Mouse (Mus musculus) yolk sac, embryonic 10.5 days (tissue): ENCODE measurements around the gene Ccdc86.
A peak's percentile ranks its signal among the peaks of the same experiment; 100 is the strongest.

Experiments used
- DNase-seq: peaks from one replicate; pipeline ENCODE4 v3.0.0-alpha.2; 2017; ENCODE audit warnings: low spot score

Gene Ccdc86

DNA sequence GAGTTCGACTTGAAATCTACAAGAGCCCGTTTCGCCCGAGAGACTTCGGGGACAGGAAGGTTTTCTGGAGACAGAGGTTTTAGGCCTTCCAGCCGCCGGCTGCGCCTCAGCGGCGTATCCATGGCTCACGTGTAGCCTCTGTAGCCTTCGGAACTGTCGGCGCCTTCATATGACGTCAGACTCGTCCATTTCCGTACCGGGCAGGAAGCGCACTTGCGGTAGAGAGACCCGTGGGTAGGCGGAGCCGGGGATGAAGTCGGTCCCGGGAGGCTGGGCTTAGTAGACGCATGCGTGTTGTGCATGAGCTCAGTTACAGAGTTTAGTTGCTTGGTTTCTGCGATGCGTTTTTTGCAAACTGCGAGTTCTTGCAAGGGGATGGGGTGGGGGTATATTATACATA, at the start of gene Ccdc86:
Ccdc86 (minus strand) TSS at position 155 of the 400 bp plus-strand sequence.
- DNase-seq = peak; percentile 95

DNA sequence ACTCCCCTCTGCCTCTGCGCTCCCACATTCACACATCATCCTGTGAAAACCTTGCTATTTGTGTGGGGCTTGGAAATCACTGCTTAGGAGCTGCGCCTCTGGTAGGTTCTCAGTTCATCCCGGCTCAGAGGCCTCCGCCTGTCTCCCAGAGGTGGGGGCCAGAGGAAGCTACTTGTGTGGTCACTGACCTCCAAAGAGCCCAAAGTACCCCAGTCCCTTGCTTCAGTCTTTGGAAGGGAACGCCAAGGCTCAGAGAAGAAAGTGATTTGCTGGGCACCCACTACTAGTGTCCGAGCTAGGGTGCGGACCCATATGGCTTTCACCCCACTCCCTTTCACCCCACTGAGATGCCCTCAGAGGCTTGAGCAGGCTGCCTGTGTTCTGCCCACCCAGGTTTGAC, 44.1 kb upstream of the Ccdc86 start, which contains the start of gene Ms4a15:
Ms4a15 (minus strand) TSS at position 101 of the 400 bp plus-strand sequence.
- DNase-seq = no peak

DNA sequence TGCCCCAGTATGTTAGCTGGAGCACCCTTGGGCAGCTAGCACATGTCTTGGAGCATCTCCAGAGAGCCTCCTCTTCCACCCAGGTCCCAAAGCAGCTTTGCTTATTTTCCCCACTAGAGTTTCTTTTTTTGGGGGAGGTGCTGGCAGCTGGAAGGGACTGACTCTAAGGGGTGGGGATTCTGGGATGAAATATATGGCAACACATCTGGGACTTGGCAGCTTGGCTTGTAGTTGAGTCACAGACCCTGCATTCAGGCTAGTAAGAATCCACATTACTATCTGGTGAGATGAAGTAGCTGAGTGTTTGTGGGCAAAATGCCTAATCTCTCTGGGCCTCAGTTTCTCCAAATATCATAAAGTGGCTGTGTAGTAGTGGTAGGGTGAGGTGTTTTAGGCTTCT, 42.8 kb upstream of the Ccdc86 start:
- DNase-seq = no peak

DNA sequence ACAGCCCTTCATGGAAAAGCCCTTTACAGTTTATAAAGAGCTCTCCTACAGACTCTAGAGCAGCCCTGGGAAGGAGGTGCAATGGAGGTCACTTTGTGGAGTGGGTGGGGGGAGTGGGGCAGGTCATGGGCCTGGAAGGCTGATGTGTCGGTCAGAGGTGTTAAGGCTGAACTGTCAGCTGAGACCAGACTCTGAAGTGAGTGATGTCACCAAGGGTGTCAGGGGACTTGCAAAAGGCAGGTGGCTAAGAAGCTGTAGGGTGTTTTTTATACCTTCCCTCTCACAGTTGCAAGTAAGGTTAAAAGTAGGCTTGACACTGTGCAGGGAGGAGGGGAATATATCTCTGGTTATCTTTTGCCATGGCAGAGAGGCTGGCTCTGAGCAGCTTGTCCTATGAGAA, 41.7 kb upstream of the Ccdc86 start:
- no peak for DNase-seq

DNA sequence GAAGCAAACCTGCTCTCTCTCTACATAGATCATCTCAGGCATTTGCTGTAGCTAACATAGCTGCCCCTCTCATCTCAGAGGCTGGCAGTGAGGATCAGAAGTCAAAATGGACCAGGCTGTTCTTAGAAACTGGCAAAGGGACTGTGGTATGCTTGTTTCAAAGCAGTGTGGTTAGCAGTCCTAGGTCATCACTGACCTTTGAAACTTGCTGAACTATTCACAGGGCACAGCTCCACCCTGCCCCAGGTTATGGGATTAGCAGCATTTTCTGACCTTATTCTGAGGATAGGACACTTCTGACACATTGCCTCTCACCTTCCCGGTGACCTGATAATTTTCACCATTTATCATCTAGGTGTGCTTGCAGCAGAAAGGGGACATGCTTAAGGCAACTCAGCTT, 39.5 kb upstream of the Ccdc86 start:
- no peak for DNase-seq

DNA sequence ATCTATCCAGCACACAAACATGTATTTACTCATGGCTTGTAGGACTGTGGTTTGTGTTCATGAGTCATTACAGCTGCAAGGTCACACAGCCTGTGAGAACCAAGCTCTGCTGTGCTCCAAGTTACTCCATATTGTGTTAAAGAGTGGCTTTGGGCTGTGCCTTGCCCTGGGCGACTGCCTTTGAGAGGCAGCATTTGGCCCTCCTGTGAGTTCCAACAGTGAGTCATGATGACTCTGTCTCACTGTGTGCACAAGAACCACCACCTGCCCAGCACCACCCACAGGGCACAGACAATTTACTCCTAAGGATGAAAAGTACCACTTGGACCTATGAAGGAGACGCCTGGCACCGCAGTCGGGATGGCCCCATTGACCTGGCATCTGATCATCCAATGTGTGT, 36.8 kb upstream of the Ccdc86 start:
- DNase-seq = no peak

DNA sequence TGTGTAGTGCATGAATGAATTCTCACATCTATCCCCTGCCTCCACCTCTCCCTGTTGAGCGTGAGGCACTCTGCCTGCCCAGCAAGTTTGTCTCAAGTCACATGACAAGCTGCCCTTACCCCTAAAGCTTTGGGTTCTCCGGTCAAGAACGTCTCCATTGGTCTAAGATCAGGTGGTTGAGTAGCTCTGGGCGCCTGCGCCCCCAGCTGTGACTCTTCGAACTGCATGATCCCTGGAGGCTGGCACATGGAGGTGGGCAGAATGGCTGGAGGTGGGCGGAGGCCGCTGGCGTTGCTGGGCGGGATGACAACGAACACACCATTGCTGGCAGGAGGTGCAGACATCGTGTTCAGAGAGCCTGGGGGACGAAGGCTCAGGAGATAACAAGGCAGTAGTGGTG, 35.5 kb upstream of the Ccdc86 start:
- DNase-seq = no peak

GRCm38 (mm10) chr19:10983146-10983545, 34.1 kb upstream of the Ccdc86 start:
- DNase-seq = no peak

GRCm38 (mm10) chr19:10980210-10980609, 31.1 kb upstream of the Ccdc86 start:
- DNase-seq = no peak

DNA sequence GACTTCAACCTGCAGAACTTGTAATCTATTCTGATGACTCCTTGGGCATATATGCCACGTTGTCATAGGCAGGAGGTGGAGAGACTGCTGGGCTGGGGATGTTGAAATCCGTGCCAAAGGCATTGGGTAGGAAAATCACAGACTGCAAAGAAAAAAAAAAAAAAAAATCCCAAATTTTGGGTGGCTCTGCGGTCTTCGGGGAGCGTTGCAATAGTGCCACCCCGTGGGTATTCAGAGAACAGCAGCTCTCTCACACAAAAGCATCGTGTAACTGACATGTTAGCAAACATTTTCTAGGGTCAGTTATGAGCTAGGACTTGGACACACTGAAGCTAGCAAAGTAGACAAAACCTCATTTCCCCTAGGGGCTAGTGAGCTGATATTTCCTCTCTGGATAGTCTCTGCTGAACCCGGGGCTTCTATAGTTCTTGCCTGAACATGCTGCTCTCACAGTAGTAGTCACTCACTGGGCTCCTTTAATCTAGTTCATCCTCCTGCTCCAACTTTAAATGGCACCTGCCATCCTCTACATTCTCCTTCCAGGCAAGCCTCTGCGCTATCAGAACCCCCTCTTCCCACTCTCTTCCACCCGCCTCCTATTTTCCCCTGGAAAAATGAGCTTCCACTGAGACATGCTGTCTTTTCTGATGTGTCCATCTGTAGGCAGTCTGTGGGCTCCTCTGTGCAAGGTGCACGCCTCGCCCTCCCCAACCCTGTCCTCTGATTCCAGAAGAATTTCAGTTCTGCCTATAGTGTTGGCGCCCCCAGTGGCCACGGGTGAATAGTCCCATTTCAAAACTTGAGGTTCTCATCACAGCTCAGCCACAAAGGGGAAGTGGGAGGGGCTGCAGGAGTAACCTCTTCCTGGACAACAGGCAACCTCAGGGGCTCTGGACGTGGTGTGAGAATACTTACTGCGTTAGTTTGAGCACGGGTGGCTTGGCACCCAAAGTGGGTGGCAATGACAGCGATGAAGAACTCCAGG, 30.4 kb upstream of the Ccdc86 start:
- peak; percentile 50 for DNase-seq

- DNase-seq = no peak
These were observed 27.3 kb upstream of the Ccdc86 start for GRCm38 (mm10) chr19:10976318-10976717.

GRCm38 (mm10) chr19:10975187-10975586, 26.1 kb upstream of the Ccdc86 start:
- no peak for DNase-seq

DNA sequence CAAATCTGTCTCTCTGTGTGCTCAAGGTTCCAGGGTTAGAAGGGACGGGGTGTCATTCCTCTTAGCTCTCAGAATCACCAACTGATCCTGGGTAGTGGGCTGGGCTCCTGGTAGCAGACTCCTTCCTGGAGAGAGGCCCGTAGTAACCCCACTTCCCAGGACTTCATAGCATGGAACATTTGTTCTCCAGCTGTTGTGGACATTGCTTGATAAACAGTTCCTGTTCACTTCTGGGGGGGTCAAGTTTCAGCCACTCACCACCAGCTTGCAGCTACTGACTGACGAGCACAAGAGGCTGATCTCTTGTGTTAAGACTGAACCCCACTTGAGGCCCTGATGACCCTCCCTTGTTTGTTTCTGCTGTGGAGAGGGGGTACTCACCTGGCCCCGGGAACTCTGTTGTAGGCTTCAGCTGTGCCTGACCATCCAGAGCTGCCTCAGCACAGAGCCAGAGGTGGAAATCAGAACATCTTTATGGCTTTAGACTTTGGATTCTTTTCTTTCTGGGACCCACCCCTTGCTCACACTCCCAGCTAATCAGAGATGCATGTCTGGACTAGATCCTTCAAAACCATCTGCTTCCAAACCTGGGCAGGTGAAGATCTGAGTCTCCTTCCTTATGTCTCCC, 25.3 kb upstream of the Ccdc86 start, which contains the start of gene Ms4a10:
Ms4a10 (minus strand) TSS at position 433 of the 628 bp plus-strand sequence.
- peak; percentile 32 for DNase-seq

DNA sequence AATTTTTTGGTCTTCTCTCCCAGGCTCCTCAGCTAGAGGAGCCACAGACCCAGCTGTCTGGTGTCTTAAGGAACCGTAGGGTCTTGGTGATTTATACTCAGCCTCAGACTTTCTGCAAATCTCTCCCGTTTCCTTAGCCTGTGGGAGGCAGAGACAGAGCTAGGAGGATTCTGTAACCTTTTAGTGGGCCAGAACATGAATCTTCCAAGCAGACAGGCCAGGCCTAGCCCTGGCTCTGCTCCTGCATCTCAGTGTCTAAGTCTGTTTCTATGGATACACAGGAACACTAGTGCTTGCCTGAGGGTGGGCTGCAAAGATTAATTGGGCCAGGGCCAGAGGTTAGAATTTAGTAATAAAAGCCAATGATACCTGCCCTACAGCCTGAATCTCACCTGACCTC, 24.1 kb upstream of the Ccdc86 start:
- peak; percentile 38 for DNase-seq

GRCm38 (mm10) chr19:10972660-10973059, 23.6 kb upstream of the Ccdc86 start:
- no peak for DNase-seq

GRCm38 (mm10) chr19:10970457-10970856, 21.4 kb upstream of the Ccdc86 start:
- DNase-seq = no peak

DNA sequence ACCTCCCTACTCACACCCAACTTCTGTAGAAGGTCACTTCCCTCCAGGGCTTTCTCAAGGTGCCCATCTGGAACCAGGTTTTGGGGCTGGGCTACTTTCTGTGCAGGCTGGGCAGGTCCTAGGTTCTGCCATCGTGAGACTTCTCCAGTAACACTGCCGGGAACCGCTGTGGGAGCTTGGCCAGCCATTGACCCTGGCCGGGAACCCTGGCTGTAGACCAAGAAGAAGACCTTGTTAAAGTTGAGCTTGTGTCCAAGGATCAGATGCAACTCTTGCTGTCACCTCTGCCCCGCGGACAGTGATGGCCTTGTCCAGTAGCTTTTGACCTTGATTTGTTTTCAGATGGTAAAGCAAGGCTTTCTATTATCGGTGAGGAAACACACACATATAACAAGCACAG, 19.5 kb upstream of the Ccdc86 start:
- no peak for DNase-seq

GRCm38 (mm10) chr19:10965721-10966120, 16.7 kb upstream of the Ccdc86 start:
- no peak for DNase-seq

GRCm38 (mm10) chr19:10959978-10960346, 10.9 kb upstream of the Ccdc86 start:
- no peak for DNase-seq

DNA sequence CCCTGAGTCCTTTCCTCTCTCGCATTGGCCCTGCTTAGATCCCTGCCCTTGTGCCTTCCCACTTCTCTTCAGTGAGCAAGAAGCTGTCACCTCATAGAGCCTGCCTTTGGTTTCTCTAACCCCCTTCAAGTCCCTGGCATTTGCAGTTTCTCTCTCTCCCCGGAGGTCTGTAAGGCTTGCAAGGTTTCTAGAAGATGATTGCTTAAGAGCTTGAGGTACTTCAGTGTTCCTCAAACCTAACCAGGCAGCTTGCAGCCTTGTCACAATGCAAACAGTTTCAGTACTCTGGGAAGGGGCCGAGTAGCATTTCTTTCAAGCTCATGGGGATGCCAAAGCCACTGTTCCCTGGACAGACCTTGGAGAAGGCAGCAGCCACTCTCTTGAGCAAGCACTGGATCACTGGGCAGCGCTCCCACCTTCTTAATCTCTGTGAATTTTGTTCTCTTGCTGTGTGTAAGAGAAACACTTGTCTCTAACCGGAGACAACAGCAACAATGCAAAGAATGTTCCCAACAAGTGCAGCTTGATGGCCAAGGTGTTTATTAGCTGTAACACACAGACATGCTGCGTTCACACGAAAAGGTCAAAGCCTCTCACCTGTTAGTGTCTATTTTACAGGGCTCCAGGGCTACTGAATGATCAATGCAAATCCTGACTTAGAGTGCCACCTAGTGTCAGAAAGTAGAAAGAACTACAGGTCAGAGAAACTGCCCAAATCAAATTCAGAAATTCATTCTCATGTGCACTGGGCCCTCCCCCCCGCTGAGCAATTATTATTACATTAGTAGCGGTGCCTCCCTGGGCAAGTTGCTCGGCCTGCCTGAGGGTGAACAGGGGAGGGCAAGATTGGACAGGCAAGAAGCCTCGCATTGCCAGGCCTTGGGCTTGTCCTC, 10.3 kb upstream of the Ccdc86 start:
- peak; percentile 48 for DNase-seq

GRCm38 (mm10) chr19:10952021-10952939, 3.2 kb upstream of the Ccdc86 start:
- peak; percentile 77 for DNase-seq
